Mouse (Mus musculus) heart, embryonic 14.5 days (tissue): ENCODE measurements at regions not wholly inside any gene's neighbourhood (a gene's known extent, or its start where the extent isn't known, plus 50 kb on each side); places are given as distances from the start of the nearest gene placed in this dataset.
"Not testable (repeated sequence)": the region's sequence is repeated elsewhere in the genome, so short reads cannot be mapped to it uniquely, and the experiment has no call there.

ENCODE experiments used
- ATAC-seq: fragments of 200-750 bp; cut with Nextera tagmentation; 2 replicates; pipeline ENCODE4 v1.8.0; 2017; ENCODE audit warnings: low read depth, moderate TSS enrichment; ENCODE audit not compliant: insufficient number of reproducible peaks, insufficient read depth, low FRiP score
- H3K27ac ChIP-seq, 2 experiments: fragments of 200-500 bp in 1 of 2; fragments of 300-500 bp in 1 of 2; sonication (generic) in 1 of 2; replicated peaks in 1 of 2; 2 replicates each; pipeline ENCODE4 v1.5.1; 2012 to 2014; ENCODE audit warnings: low read depth in 2 of 2, low read length in 2 of 2, control low read depth in 1 of 2, mild to moderate bottlenecking in 1 of 2, mixed read lengths in 1 of 2; ENCODE audit not compliant: control insufficient read depth in 1 of 2, insufficient read depth in 1 of 2
- H3K27me3 ChIP-seq: fragments of 300-500 bp; sonication (generic); 2 replicates; pipeline ENCODE4 v1.6.1; 2014; ENCODE audit warnings: mild to moderate bottlenecking, low read length, control low read depth; ENCODE audit not compliant: control insufficient read depth, insufficient read depth
- H3K36me3 ChIP-seq: fragments of 300-500 bp; sonication (generic); 2 replicates; pipeline ENCODE4 v1.6.1; 2014; ENCODE audit warnings: mild to moderate bottlenecking, control low read depth, low read length, mixed read lengths; ENCODE audit not compliant: control insufficient read depth, insufficient read depth
- H3K4me1 ChIP-seq, 2 experiments: fragments of 200-500 bp in 1 of 2; fragments of 300-500 bp in 1 of 2; sonication (generic) in 1 of 2; 2 replicates each; pipeline ENCODE4 v1.6.1; 2012 to 2014; ENCODE audit warnings: low read length in 2 of 2, control low read depth in 1 of 2, mixed read lengths in 1 of 2; ENCODE audit not compliant: control insufficient read depth in 2 of 2, insufficient read depth in 2 of 2
- H3K4me2 ChIP-seq: fragments of 300-500 bp; sonication (generic); 2 replicates; pipeline ENCODE4 v1.6.1; 2014; ENCODE audit warnings: mild to moderate bottlenecking, low read length
- H3K4me3 ChIP-seq, 2 experiments: fragments of 200-500 bp in 1 of 2; fragments of 300-500 bp in 1 of 2; sonication (generic) in 1 of 2; 2 replicates each; pipeline ENCODE4 v1.5.1; 2012 to 2014; ENCODE audit warnings: low read length in 2 of 2, mild to moderate bottlenecking in 2 of 2, control low read depth in 1 of 2, low read depth in 1 of 2, moderate library complexity in 1 of 2; ENCODE audit not compliant: control insufficient read depth in 1 of 2, insufficient read depth in 1 of 2
- H3K9ac ChIP-seq: fragments of 300-500 bp; sonication (generic); 2 replicates; pipeline ENCODE4 v1.6.1; 2014; ENCODE audit warnings: mild to moderate bottlenecking, low read length
- H3K9me3 ChIP-seq: fragments of 300-500 bp; sonication (generic); 2 replicates; pipeline ENCODE4 v1.6.1; 2016; ENCODE audit warnings: low read length, control low read depth; ENCODE audit not compliant: control insufficient read depth
- WGBS: fragments of 180-500 bp; shearing (Covaris S2); extraction: QIAGEN DNeasy Blood & Tissue Kit; methylation state at CpG from one replicate; pipeline ENCODE4 v1.1.7; 2014; 5-methylcytosine and 5-hydroxymethylcytosine counted together

DNA sequence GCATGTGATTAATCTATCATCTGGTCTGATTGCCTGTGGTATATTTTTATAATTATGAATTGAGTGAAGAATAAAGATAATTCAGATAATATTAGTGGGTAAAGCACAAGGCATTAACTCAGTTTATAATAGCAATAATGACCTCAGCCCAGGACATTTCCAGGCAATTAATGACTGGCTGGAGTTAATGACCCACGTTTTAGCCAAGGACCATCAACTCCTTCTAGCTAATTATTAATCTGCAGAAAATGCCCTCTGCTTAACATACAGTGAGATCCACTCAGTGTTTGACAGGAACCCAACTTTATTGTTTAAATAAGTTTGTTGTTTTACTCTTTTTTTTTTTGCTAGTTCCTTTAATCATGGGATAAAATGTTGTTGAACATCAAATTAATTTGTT, 199.1 kb downstream of the Prr30 start:
- no peak overlapping the region for H3K4me3 ChIP-seq
- H3K27me3 ChIP-seq = no peaks in the 10 kb centered on the region
- ATAC-seq = no peak
- H3K4me1 ChIP-seq = no peaks in the 10 kb centered on the region
- no peaks in the 10 kb centered on the region for H3K36me3 ChIP-seq
- 67% methylated on average over 1 of the region's 1 CpGs for WGBS
- no peak overlapping the region for H3K9ac ChIP-seq
- no peak overlapping the region for H3K4me2 ChIP-seq
- H3K9me3 ChIP-seq = no peaks in the 10 kb centered on the region
- no peak overlapping the region for H3K27ac ChIP-seq

DNA sequence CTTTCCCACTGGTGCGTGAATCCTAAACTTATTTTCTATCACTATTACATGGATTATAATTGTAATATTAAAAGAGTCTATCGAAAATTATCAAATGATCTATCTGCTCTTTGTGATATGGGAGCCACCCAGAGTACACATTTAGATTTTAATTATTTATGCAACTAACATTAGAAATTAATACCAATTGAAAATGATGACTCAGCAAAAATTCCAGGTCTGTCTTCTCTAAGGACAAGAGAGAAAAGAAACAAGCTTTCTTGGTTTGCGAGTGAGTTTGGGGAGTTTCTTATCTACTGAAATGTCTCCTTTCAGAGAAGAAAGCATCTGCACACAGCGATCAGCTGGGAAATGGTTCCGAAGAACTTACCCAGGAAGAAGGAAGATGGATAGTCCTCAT, 219.4 kb downstream of the Prr30 start:
- no peaks in the 10 kb centered on the region for H3K36me3 ChIP-seq
- H3K4me3 ChIP-seq = no peak overlapping the region
- 82% methylated on average over 5 of the region's 5 CpGs for WGBS
- H3K9ac ChIP-seq = no peak overlapping the region
- no peaks in the 10 kb centered on the region for H3K27me3 ChIP-seq
- no peak overlapping the region for H3K27ac ChIP-seq
- H3K9me3 ChIP-seq = no peaks in the 10 kb centered on the region
- no peak overlapping the region for H3K4me2 ChIP-seq
- no peaks in the 10 kb centered on the region for H3K4me1 ChIP-seq
- no peak for ATAC-seq

DNA sequence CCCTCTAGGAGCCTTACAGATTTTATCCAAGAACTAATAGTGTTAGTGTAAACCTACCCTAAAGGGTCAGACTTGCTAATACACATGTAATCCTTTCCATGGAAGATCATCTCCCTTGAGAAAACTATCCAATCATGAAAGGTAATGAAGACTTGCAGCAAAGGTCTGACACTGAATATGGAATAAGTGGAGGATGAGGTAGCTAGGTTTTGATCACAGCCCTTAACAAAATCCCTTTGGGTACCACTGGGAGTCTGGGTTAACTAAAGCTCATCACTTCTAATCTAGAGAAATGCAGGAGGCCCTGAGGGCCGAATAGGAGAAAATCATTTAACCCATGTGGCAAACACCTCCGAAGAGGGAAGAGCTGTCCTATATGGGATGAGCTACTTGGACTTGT, 221.6 kb downstream of the Prr30 start:
- ATAC-seq = no peak
- Histone ChIP-seq H3K27me3 (no peaks in the 10 kb centered on the region), H3K4me2 (no peak overlapping the region), H3K9ac (no peak overlapping the region), H3K36me3 (no peaks in the 10 kb centered on the region), H3K4me3 (no peak overlapping the region), H3K9me3 (no peaks in the 10 kb centered on the region), H3K27ac (no peak overlapping the region), H3K4me1 (no peaks in the 10 kb centered on the region)
- 63% methylated on average over 2 of the region's 2 CpGs for WGBS

DNA sequence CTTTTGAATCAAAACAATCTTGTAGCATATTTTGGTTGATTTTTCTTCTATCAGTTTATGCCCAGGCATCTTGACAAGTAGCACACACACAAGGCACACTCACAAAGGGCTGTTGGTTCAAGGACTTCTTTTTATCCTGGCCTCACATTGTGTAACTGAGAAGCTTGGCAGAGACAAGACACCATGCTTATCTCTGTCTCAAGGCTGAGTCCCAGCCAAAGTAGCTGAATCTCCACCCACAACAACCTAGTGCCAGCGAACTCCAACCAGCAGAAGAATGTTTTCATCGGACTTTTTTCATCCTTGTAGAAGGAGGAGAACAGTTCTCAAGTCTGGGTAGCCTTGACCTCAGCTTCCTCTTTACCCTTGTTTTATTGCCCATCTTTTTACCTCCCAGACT, 229.2 kb downstream of the Prr30 start:
- Histone ChIP-seq H3K4me2 (no peak overlapping the region), H3K27ac (no peak overlapping the region), H3K4me3 (no peak overlapping the region), H3K36me3 (no peaks in the 10 kb centered on the region), H3K9me3 (no peaks in the 10 kb centered on the region), H3K27me3 (no peaks in the 10 kb centered on the region), H3K9ac (no peak overlapping the region), H3K4me1 (no peaks in the 10 kb centered on the region; a peak in 1 of 4 replicates)
- no peak for ATAC-seq
- WGBS = 56% methylated on average over 2 of the region's 2 CpGs

DNA sequence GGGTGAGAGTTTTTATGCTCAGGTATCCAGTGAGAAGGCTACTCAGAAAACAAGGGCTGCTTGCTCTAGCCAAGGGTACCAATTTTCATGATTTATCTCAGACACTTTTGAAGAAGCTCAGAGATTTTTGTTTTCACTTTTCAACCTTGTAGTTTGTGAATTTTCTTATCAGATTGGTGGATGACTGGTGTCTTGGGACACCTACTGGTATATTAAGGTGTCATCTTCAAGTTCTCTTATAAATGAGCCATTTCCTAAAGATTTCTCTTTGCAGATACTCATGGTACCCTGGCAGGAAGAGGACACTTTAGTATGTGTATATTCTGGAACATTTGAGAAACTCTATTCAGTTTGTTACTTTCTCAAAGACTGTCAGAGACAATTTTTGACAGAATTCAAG, 239.9 kb downstream of the Prr30 start:
- H3K9ac ChIP-seq = no peak overlapping the region
- no peaks in the 10 kb centered on the region for H3K27me3 ChIP-seq
- no peak overlapping the region for H3K4me3 ChIP-seq
- ATAC-seq = no peak
- H3K36me3 ChIP-seq = no peaks in the 10 kb centered on the region
- no peak overlapping the region for H3K4me2 ChIP-seq
- no peak overlapping the region for H3K27ac ChIP-seq
- H3K9me3 ChIP-seq = no peaks in the 10 kb centered on the region
- no peaks in the 10 kb centered on the region for H3K4me1 ChIP-seq

DNA sequence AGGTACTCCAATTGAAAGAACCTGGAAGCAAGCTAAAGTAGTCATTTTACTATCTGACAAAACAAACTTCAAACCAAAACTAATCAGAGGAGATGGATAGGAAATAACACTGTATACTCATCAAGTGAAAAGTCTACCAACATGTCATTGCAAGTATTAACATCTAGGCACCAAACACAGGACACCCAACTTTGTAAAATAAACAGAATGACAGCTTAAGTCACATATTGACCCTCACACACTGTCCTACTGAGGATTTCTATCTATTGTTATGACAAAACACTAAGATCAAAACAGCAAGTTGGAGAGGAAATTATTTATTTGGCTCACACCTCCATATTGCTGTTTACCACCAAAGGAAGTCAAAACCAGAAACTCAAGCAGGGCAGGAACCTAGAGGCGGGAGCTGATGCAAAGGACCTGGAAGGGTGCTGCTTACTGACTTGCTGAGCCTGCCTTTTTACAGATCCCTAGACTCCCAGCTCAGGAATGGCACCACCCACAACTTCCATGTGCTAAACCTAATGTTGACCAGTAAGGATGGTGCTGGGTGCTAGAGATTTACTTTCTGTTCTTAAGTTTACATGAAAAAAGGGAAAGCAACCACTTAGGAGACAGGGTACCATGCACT, 244.2 kb downstream of the Prr30 start:
- Histone ChIP-seq H3K4me1 (no peaks in the 10 kb centered on the region), H3K27ac (no peak overlapping the region), H3K27me3 (no peaks in the 10 kb centered on the region), H3K4me3 (no peak overlapping the region), H3K9ac (no peak overlapping the region), H3K9me3 (no peaks in the 10 kb centered on the region), H3K4me2 (no peak overlapping the region), H3K36me3 (no peaks in the 10 kb centered on the region)
- 63% methylated on average over 1 of the region's 1 CpGs for WGBS
- no peak for ATAC-seq

DNA sequence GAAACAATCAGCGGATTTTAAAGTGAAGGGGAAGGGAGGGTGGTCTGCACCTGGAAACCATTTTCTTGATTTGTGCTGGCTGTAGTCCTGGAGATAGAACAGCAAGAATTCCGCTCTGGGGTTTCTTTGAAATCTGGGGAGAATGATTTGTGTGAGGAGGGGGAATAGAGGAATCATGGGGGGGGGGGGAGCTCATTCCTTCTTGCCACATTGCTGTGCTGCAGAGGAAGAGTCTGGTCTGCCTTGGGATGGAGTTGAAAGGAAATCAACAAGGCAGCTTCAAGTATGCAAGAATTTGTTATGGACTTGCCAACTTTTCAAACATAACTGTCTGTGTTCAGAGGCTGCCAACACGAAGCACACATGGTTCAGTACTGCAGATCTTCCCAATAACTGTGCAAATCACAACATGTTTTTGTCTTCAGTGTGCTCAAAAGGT, 249.4 kb downstream of the Prr30 start:
- ATAC-seq = no peak
- Histone ChIP-seq H3K27me3 (no peaks in the 10 kb centered on the region), H3K4me1 (no peaks in the 10 kb centered on the region), H3K4me3 (no peak overlapping the region), H3K36me3 (no peaks in the 10 kb centered on the region), H3K27ac (no peak overlapping the region), H3K4me2 (no peak overlapping the region), H3K9ac (no peak overlapping the region), H3K9me3 (no peaks in the 10 kb centered on the region)
- 63% methylated on average over 3 of the region's 3 CpGs for WGBS

DNA sequence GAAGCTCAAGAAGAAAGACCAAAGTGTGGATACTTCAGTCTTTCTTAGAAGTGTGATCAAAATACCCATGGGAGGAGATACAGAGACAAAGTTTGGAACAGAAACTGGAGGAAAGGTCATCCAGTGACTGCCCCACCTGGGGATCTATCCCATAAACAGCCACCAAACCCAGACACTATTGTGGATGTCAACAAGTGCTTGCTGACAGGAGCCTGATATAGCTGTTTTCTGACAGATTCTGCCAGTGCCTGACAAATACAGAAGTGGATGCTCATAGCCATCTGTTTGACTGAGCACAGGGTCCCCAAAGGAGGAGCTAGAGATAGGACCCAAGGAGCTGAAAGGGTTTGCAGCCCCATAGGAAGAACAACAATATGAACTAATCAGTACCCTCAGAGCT, 252.5 kb downstream of the Prr30 start:
- not testable (repeated sequence) for H3K27ac ChIP-seq, H3K4me2 ChIP-seq, H3K9ac ChIP-seq, ATAC-seq, H3K9me3 ChIP-seq, H3K27me3 ChIP-seq, H3K4me3 ChIP-seq, H3K4me1 ChIP-seq, H3K36me3 ChIP-seq
